Mouse (Mus musculus) embryonic facial prominence, embryonic 13.5 days (tissue): ENCODE results near the gene Olfr735. TPM values are rescaled to one million over a fixed set of nuclear protein-coding genes. Genes with fewer than 3 reads are reported as not detected.

Experiments
- ATAC-seq: fragments of 200-750 bp; cut with Nextera tagmentation; 2 replicates; pipeline ENCODE4 v1.8.0; 2017; ENCODE audit warnings: low read depth; ENCODE audit not compliant: insufficient number of reproducible peaks, insufficient read depth, low FRiP score, low TSS enrichment
- H3K27ac ChIP-seq: fragments of 300-500 bp; sonication (generic); 2 replicates; pipeline ENCODE4 v1.5.1; 2015; ENCODE audit warnings: moderate library complexity, mild to moderate bottlenecking, inconsistent platforms
- H3K27me3 ChIP-seq: fragments of 300-500 bp; sonication (generic); 2 replicates; pipeline ENCODE4 v1.6.1; 2015; ENCODE audit warnings: mild to moderate bottlenecking, inconsistent platforms
- H3K36me3 ChIP-seq: fragments of 300-500 bp; sonication (generic); 2 replicates; pipeline ENCODE4 v1.6.1; 2015; ENCODE audit warnings: mild to moderate bottlenecking, inconsistent platforms
- H3K4me1 ChIP-seq: fragments of 300-500 bp; sonication (generic); 2 replicates; pipeline ENCODE4 v1.6.1; 2015; ENCODE audit warnings: inconsistent platforms
- H3K4me2 ChIP-seq: fragments of 300-500 bp; sonication (generic); 2 replicates; pipeline ENCODE4 v1.6.1; 2015; ENCODE audit warnings: moderate library complexity, mild to moderate bottlenecking, inconsistent platforms
- H3K4me3 ChIP-seq: fragments of 300-500 bp; sonication (generic); 2 replicates; pipeline ENCODE4 v1.5.1; 2015; ENCODE audit warnings: mild to moderate bottlenecking, inconsistent platforms
- H3K9ac ChIP-seq: fragments of 300-500 bp; sonication (generic); 2 replicates; pipeline ENCODE4 v1.6.1; 2015; ENCODE audit warnings: mild to moderate bottlenecking, inconsistent platforms
- H3K9me3 ChIP-seq: fragments of 300-500 bp; sonication (generic); 2 replicates; pipeline ENCODE4 v1.6.1; 2016; ENCODE audit warnings: inconsistent platforms
- WGBS: fragments of 180-500 bp; shearing (Covaris S2); methylation state at CpG from one replicate; pipeline ENCODE4 v1.1.7; 2015; ENCODE audit warnings: mixed read lengths; 5-methylcytosine and 5-hydroxymethylcytosine counted together
- polyA plus RNA-seq: library from polyadenylated mRNA; unstranded; fragments of >200 nt; fragmentation: Nextera tagmentation; extraction: Ambion mirVana; gene quantifications from 2 replicates; pipeline ENCODE4 v1.2.1, GENCODE M21; 2015

Olfr735 gene
- polyA plus RNA-seq = not detected in 2 replicates

DNA sequence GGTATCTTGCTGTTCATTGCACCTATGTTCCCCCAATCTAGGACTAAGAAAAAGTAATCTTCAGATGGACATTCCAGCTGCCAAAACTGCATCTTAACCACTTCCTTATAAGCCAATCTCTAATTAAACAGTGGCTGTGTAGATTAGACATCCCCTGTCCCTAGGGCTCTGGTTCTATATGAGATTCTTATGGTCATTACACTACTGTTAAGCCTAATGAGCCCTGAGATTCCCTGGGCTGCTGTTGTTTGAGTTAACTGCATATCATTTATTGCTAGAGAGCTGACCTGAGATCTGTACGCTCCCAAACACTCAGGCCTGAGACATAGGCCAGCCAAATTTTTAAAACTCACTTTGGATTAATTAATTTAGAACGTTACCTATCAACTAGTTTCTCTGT lies at the start of gene Olfr735:
Gene Olfr735, minus strand, starts transcription at position 77 of the 400 bp plus-strand sequence.
- Histone ChIP-seq H3K9ac (no peak within 1 kb of the TSS), H3K27ac (no peak within 1 kb of the TSS), H3K36me3 (no peaks in the 10 kb centered on the region), H3K4me1 (no peaks in the 10 kb centered on the region), H3K4me2 (no peak within 1 kb of the TSS), H3K9me3 (no peaks in the 10 kb centered on the region), H3K27me3 (no peaks in the 10 kb centered on the region), H3K4me3 (no peak within 1 kb of the TSS)
- WGBS = 81% methylated on average over 2 of the region's 2 CpGs
- ATAC-seq = no peak

DNA sequence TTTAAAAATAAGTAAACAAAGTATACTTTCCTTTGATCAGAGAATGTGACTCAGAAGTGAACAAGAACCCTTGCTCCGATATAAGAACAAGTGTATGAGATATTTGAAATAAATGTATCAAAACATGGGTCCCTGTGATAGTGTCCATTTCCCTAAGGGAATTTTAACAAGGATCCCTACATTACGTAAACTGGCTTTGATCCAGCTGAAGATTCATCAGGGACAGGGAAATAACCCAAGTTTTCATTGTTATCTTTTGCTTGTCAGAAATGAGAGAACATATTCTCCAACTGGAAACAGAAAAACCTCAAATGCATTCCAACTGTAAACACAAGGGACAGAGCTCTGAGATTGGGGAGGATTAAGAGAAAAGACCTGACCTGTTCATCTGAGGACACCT lies 32.2 kb upstream of the Olfr735 start, which contains the start of gene Olfr736:
Gene Olfr736, plus strand, starts transcription at position 301 of the 400 bp plus-strand sequence.
- no peak within 1 kb of the TSS for H3K27ac ChIP-seq
- no peaks in the 10 kb centered on the region for H3K4me1 ChIP-seq
- no peak for ATAC-seq
- H3K9me3 ChIP-seq = no peaks in the 10 kb centered on the region
- no peak within 1 kb of the TSS for H3K4me2 ChIP-seq
- no peaks in the 10 kb centered on the region for H3K36me3 ChIP-seq
- WGBS = 87% methylated on average over 2 of the region's 2 CpGs
- no peaks in the 10 kb centered on the region for H3K27me3 ChIP-seq
- no peak within 1 kb of the TSS for H3K4me3 ChIP-seq
- H3K9ac ChIP-seq = no peak within 1 kb of the TSS

DNA sequence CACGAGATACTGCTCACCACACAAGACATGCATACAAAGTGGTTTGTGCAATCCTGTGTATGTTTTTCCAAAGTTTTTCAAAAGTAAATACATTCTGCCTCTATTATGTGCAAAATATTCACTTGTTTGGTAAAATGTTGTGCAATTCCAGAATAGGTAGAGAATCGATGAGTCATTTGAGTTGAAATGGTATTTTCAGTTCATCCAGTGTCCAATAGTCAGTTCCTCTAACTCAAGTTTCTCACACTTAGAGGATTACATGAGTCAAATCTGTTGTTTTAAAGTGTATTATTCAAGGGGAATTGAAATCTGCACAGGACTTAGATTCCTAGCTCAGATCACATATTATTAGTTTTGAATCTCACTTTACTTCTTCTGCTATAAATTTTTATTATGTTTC lies 14.9 kb upstream of the Olfr735 start:
- H3K9ac ChIP-seq = no peak overlapping the region
- ATAC-seq = no peak

DNA sequence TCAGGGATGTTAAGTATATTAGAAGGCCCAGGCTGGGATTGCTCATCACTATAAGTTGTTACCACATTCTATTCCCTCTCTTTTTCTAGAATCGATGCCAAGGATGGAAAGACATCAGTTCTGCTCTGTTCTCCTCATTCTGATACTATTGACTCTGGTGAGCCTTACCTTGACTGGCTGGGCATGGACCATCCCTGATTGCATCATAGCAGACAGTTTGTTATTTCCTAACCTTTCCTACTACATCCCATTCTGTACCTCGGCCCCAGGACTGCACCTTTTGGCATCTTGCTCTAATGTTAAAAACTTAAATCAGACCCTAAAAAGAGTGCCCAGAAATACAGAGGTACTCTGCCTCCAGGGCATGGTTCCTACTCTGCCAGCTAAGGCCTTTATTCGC lies 11.8 kb upstream of the Olfr735 start:
- no peak overlapping the region for H3K9ac ChIP-seq
- WGBS = 77% methylated on average over 3 of the region's 3 CpGs
- H3K27ac ChIP-seq = no peak overlapping the region
- H3K9me3 ChIP-seq = 0 out of 2 replicates have a peak, but pooled peaks cover 3% of the 10 kb centered on the region
- H3K36me3 ChIP-seq = no peaks in the 10 kb centered on the region
- H3K4me3 ChIP-seq = no peak overlapping the region
- no peak overlapping the region for H3K4me2 ChIP-seq
- H3K27me3 ChIP-seq = no peaks in the 10 kb centered on the region
- ATAC-seq = no peak
- H3K4me1 ChIP-seq = no peaks in the 10 kb centered on the region

More for the DNA sequence above, 14.9 kb upstream of the Olfr735 start:
- no peaks in the 10 kb centered on the region for H3K27me3 ChIP-seq
- 0 out of 2 replicates have a peak, but pooled peaks cover 3% of the 10 kb centered on the region for H3K9me3 ChIP-seq
- H3K27ac ChIP-seq = no peak overlapping the region
- H3K4me1 ChIP-seq = no peaks in the 10 kb centered on the region
- H3K4me3 ChIP-seq = no peak overlapping the region
- H3K4me2 ChIP-seq = no peak overlapping the region
- no peaks in the 10 kb centered on the region for H3K36me3 ChIP-seq
- WGBS = 76% methylated on average over 2 of the region's 2 CpGs

DNA sequence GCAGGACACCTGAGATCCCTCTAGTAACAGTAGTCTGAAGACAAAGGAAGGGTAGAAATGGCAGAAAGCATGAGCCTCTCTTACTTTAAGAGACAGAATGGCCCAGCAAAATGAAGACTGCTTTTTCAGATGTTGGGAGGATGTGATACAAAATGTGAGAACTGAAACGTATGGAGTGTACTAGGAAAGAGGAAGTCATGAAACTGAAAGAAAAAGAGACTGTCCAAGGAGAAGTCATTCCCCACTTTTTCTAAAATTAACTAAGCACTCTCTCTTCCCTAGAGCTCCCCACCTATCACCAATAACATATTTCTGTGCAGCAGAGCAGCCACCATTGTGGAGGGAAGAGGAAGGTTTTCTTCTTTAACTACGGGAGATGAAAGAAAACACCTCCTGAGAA lies 8.9 kb upstream of the Olfr735 start, which contains the start of gene Tlr11:
Gene Tlr11, plus strand, starts transcription at position 322 of the 400 bp plus-strand sequence.
- Histone ChIP-seq H3K27ac (no peak within 1 kb of the TSS), H3K36me3 (no peaks in the 10 kb centered on the region), H3K9ac (no peak within 1 kb of the TSS), H3K4me3 (no peak within 1 kb of the TSS), H3K27me3 (no peaks in the 10 kb centered on the region), H3K4me1 (no peaks in the 10 kb centered on the region), H3K4me2 (no peak within 1 kb of the TSS), H3K9me3 (no peaks in the 10 kb centered on the region)
- WGBS = 84% methylated on average over 2 of the region's 2 CpGs
- no peak for ATAC-seq

DNA sequence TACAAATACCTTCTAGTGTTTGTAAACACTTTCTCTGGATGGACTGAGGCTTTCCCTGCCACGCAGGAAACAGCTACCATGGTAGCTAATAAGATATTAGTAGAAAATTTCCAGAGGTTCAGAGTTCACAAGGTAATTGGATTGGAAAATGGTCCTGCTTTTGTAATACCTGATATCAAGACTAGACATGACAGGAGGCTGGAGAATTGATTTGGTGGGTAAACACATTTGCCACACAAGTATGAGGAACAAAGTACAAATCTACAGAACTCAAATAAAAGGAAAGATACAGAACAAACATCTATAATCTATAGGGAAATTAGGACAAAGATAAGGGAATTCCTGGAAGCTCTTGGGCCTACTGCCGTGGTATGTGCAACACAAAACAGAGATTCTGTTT lies 8.1 kb upstream of the Olfr735 start:
- no peak for ATAC-seq
- Histone ChIP-seq H3K4me3 (no peak overlapping the region), H3K27ac (no peak overlapping the region), H3K36me3 (no peaks in the 10 kb centered on the region), H3K4me1 (no peaks in the 10 kb centered on the region), H3K9me3 (no peaks in the 10 kb centered on the region), H3K9ac (no peak overlapping the region), H3K4me2 (no peak overlapping the region), H3K27me3 (no peaks in the 10 kb centered on the region)
- WGBS = 75% methylated on average over 2 of the region's 2 CpGs

DNA sequence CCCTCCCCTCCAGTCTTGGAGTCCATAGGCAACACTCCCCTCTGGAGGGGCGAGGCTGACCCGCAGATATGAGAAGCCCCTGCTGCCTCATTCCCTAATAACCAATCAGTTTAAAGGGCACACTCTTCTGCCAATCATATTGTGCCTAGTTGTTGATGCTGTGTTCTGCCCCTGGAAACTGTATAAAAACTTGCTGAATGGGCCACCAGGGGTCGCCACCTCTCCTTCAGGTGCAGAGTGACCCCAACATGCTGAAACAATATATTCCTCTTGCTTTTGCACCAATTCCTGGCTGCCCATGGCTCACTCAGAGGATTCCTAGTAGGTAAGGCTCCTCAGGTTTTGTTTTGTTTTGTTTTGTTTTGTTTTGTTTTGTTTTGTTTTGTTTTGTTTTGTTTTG lies 3.8 kb upstream of the Olfr735 start:
- Histone ChIP-seq H3K4me1 (no peaks in the 10 kb centered on the region), H3K36me3 (no peaks in the 10 kb centered on the region), H3K9ac (no peak overlapping the region), H3K27me3 (no peaks in the 10 kb centered on the region), H3K9me3 (no peaks in the 10 kb centered on the region), H3K4me3 (no peak overlapping the region), H3K4me2 (no peak overlapping the region), H3K27ac (no peak overlapping the region)
- no peak for ATAC-seq
- 26% methylated on average over 3 of the region's 3 CpGs for WGBS

DNA sequence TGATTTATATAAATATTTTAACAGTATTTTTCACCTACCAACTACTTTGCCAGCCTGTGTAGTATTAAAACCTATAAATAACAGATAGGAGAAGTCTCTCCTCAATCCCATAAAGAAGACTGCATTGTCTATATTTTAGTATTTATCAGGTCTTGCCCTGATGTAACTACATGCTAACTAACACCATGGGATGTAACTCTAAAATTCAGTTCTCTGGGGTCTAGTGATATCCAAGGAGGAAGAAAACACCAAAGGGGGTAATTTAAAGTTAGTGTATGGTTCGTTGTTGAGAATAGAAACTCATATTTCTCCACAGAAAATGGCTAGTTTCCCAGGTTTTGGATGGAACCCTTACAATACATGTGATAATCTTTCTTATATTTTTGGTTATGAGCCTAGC lies 22.0 kb downstream of the Olfr735 start, which contains the start of gene Olfr734:
Gene Olfr734, minus strand, starts transcription at position 101 of the 400 bp plus-strand sequence.
- no peak within 1 kb of the TSS for H3K4me2 ChIP-seq
- H3K36me3 ChIP-seq = no peaks in the 10 kb centered on the region
- H3K4me1 ChIP-seq = no peaks in the 10 kb centered on the region
- no peak within 1 kb of the TSS for H3K4me3 ChIP-seq
- H3K9me3 ChIP-seq = no peaks in the 10 kb centered on the region
- H3K27ac ChIP-seq = no peak within 1 kb of the TSS
- 77% methylated on average over 1 of the region's 1 CpGs for WGBS
- no peaks in the 10 kb centered on the region for H3K27me3 ChIP-seq
- ATAC-seq = no peak
- no peak within 1 kb of the TSS for H3K9ac ChIP-seq

DNA sequence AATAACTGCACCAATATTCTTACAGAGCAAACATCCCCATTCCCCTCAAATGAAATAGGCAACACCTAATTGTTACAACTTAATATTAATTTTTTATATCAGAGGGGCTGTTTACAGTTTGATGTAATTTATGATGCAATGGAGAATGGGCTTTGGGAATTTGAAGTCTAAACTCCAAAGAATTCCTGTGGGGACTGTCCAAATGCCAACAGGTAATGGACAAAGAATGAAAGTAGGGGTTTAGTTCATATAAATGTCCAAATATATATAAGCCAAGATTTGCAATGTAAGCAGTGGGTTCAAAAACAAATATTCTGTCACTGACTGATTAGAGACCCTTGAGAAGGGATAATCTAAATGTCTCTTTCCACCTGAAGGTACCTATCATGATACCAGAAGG lies 47.2 kb downstream of the Olfr735 start, which contains the start of gene Olfr733:
Gene Olfr733, minus strand, starts transcription at position 101 of the 400 bp plus-strand sequence.
- Histone ChIP-seq H3K27ac (no peak within 1 kb of the TSS), H3K4me3 (no peak within 1 kb of the TSS), H3K36me3 (no peaks in the 10 kb centered on the region), H3K27me3 (no peaks in the 10 kb centered on the region), H3K9me3 (no peaks in the 10 kb centered on the region), H3K4me2 (no peak within 1 kb of the TSS), H3K9ac (no peak within 1 kb of the TSS), H3K4me1 (no peaks in the 10 kb centered on the region)
- ATAC-seq = no peak

Other genes with a start within 250 kb of the Olfr735 start
- gene Olfr727, start 225.7 kb downstream of the Olfr735 start, polyA plus RNA-seq = not detected in 2 replicates
- gene Olfr728, start 206.2 kb downstream of the Olfr735 start, polyA plus RNA-seq = not detected in 2 replicates
- gene Olfr729, start 196.0 kb downstream of the Olfr735 start, polyA plus RNA-seq = 0.06 TPM in 1 of 2 replicates, not detected in the other
- gene Olfr730, start 160.7 kb downstream of the Olfr735 start, polyA plus RNA-seq = not detected in 2 replicates
- gene Olfr731, start 107.0 kb downstream of the Olfr735 start, polyA plus RNA-seq = not detected in 2 replicates
- gene Olfr732, start 64.7 kb downstream of the Olfr735 start, polyA plus RNA-seq = not detected in 2 replicates
- gene Olfr733, start 47.4 kb downstream of the Olfr735 start, polyA plus RNA-seq = 0.10 TPM in 1 of 2 replicates, not detected in the other
- not detected in 2 replicates for gene Olfr734, start 22.1 kb downstream of the Olfr735 start, polyA plus RNA-seq
- 0.07 TPM in 1 of 2 replicates, not detected in the other for gene Tlr11, start 9.0 kb upstream of the Olfr735 start, polyA plus RNA-seq
- gene Olfr736, start 32.3 kb upstream of the Olfr735 start, polyA plus RNA-seq = 0.22 TPM in 1 of 2 replicates, not detected in the other
- not detected in 2 replicates for gene Olfr738, start 58.7 kb upstream of the Olfr735 start, polyA plus RNA-seq
- gene Olfr739, start 69.8 kb upstream of the Olfr735 start, polyA plus RNA-seq = not detected in 2 replicates
- gene Olfr740, start 96.7 kb upstream of the Olfr735 start, polyA plus RNA-seq = not detected in 2 replicates
- not detected in 2 replicates for gene Olfr741, start 123.9 kb upstream of the Olfr735 start, polyA plus RNA-seq
- gene Olfr742, start 154.7 kb upstream of the Olfr735 start, polyA plus RNA-seq = not detected in 2 replicates
- gene Olfr743, start 173.0 kb upstream of the Olfr735 start, polyA plus RNA-seq = not detected in 2 replicates